Mouse (Mus musculus) E14TG2a.4 (cell line): ENCODE measurements at regions not wholly inside any gene's neighbourhood (a gene's known extent, or its start where the extent isn't known, plus 50 kb on each side); places are given as distances from the start of the nearest gene placed in this dataset.

Source experiments
- CTCF ChIP-seq: conservative IDR thresholded peaks from 2 replicates; pipeline ENCODE4 v1.5.1; 2014; ENCODE audit warnings: low read length
- NANOG ChIP-seq: IDR thresholded peaks from 2 replicates; pipeline ENCODE4 v1.6.1; 2014; ENCODE audit warnings: borderline replicate concordance, low read length, mixed read lengths
- POU5F1 ChIP-seq: IDR thresholded peaks from 2 replicates; pipeline ENCODE4 v1.6.1; 2014; ENCODE audit warnings: low read length, borderline replicate concordance

- TF ChIP-seq CTCF (no peak), POU5F1 (no peak), NANOG (no peak)
Measured at GRCm38 (mm10) chr2:161266476-161266875, 157.6 kb upstream of the Chd6 start.
